Mouse (Mus musculus): ENCODE results near the gene Exoc6. TPM values are rescaled to one million over a fixed set of nuclear protein-coding genes. Genes with fewer than 3 reads are reported as not detected.
A peak's percentile ranks its signal among the peaks of the same experiment; 100 is the strongest.

The Exoc6 gene
- polyA plus RNA-seq, 2 experiments, result 17.3 to 31.6 TPM

DNA sequence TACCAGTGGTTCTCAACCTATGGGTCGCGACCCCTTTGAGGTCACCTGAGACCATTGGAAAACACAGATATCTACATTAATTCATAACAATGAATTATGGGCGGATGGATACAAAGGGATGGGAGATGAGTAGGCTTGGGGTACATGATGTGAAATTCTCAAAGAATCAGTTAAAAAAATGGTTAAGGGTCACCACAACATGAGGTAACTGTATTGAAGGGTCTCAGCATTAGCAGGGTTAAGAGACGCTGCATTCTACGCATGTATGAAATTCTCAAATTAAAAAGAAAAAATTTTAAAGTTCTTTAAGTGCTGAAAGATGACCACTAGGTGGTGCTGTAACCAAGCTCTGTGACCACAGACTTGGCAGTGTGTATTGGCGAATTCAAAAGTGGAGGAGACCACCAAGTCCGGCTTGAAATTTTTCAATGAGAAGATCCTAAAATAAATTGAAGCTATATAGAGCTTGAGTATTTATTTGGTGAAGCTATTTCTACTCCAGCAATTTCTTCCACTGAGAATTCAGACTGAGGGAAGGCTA is 20.2 kb upstream of the Exoc6 start:
- H3K4me1 ChIP-seq (replicated peaks; ENCODE audit: control insufficient read depth in 2 of 2, insufficient read depth in 2 of 2, low read length in 1 of 2), result peaks cover 7 to 15% of the 10 kb centered on the region in 2 experiments; a peak in 3 of 4 replicates
- DNase-seq (ENCODE audit: low read depth in 3 of 3, low spot score in 3 of 3) (peak in 2 of 3 experiments; percentile 48 to 49), ATAC-seq (ENCODE audit: insufficient read depth) (no peak)
- H3K27me3 ChIP-seq (ENCODE audit: control insufficient read depth, insufficient read depth, low read length), result no peaks in the 10 kb centered on the region
- no peaks in the 10 kb centered on the region for H3K9me3 ChIP-seq (ENCODE audit: control insufficient read depth, low read length)
- H3K4me2 ChIP-seq (ENCODE audit: low read depth), result no peak overlapping the region
- no peaks in the 10 kb centered on the region for H3K36me3 ChIP-seq (replicated peaks; ENCODE audit: control insufficient read depth, insufficient read depth, low read depth)
- H3K27ac ChIP-seq, result no peak overlapping the region
- WGBS (ENCODE audit: insufficient replicate concordance), result 26% methylated on average over 7 of the region's 7 CpGs
- no peak overlapping the region for H3K4me3 ChIP-seq (ENCODE audit: insufficient read depth in 1 of 2, low read depth in 2 of 2, low read length in 2 of 2)
- no peak overlapping the region for H3K9ac ChIP-seq (replicated peaks)
- TF ChIP-seq EP300 (IDR thresholded peaks at IDR 0.05; ENCODE audit: low read depth) (no peak), CTCF (IDR thresholded peaks at IDR 0.05; ENCODE audit: low read depth) (peak; percentile 72)

DNA sequence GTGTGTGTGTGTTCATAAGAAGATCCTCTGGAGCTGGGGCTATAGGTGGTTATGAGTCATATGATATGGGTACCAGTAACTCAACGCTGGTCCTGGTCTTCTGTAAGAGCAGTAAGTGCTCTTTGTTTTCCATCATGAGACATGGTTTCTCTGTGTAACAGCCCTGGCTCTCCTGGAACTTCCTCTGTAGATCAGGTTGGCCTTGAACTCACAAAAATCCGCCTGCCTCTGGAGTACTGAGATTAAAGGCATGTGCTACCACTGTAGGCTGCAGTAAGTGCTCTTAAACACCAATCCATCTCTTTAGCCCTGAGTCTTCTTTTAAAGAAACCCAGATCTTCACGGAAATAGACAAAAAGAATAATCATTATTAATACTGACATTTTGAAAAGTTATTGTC is 19.6 kb upstream of the Exoc6 start:
- no peak overlapping the region for H3K27ac ChIP-seq
- no peak for TF ChIP-seq CTCF (IDR thresholded peaks at IDR 0.05; ENCODE audit: low read depth)
- TF ChIP-seq EP300 (IDR thresholded peaks at IDR 0.05; ENCODE audit: low read depth), result no peak
- no peak for ATAC-seq (ENCODE audit: insufficient read depth)
- H3K27me3 ChIP-seq (ENCODE audit: control insufficient read depth, insufficient read depth, low read length), result no peaks in the 10 kb centered on the region
- H3K4me1 ChIP-seq (replicated peaks; ENCODE audit: control insufficient read depth in 2 of 2, insufficient read depth in 2 of 2, low read length in 1 of 2), result peaks cover 7 to 17% of the 10 kb centered on the region in 2 experiments; a peak in 3 of 4 replicates
- no peak overlapping the region for H3K9ac ChIP-seq (replicated peaks)
- H3K4me2 ChIP-seq (ENCODE audit: low read depth), result no peak overlapping the region
- no peaks in the 10 kb centered on the region for H3K36me3 ChIP-seq (replicated peaks; ENCODE audit: control insufficient read depth, insufficient read depth, low read depth)
- 65% methylated on average over 3 of the region's 3 CpGs for WGBS (ENCODE audit: insufficient replicate concordance)
- no peaks in the 10 kb centered on the region for H3K9me3 ChIP-seq (ENCODE audit: control insufficient read depth, low read length)
- DNase-seq (ENCODE audit: low read depth in 3 of 3, low spot score in 3 of 3), result no peak
- H3K4me3 ChIP-seq (ENCODE audit: insufficient read depth in 1 of 2, low read depth in 2 of 2, low read length in 2 of 2), result no peak overlapping the region

DNA sequence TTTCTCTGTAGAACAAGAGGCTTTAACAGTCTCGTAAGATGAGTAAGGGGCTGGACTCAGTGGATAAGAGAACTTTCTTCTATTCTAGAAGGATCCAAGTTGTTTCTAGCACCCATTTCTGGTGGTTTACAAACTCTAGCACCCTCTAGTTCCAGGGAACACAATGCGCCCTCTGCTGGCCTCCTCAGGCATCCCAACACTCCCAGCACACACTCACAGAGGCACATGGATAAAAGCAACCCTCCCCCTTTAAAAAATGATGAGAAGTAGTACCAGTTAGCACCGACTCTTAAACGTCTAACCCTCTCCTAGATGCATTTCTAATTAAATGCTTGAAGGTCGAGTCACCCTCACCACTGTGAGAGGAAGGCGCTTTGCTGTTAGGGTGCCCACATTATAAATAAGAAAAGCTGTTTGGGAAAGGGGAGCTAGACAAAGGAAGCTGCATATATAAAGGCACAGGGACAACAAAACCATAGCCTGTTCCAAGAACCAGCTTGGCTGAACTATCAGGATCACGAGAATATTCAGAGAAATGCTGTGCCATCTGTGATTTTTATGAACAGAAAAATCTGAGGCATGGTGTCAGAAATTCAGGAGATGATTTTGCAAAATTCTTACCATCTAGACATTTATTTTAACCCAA is 18.9 kb upstream of the Exoc6 start:
- H3K27me3 ChIP-seq (ENCODE audit: control insufficient read depth, insufficient read depth, low read length), result no peaks in the 10 kb centered on the region
- no peak for DNase-seq (ENCODE audit: low read depth in 3 of 3, low spot score in 3 of 3)
- peaks cover 7 to 17% of the 10 kb centered on the region in 2 experiments; a peak in 3 of 4 replicates for H3K4me1 ChIP-seq (replicated peaks; ENCODE audit: control insufficient read depth in 2 of 2, insufficient read depth in 2 of 2, low read length in 1 of 2)
- ATAC-seq (ENCODE audit: insufficient read depth), result no peak
- 46% methylated on average over 7 of the region's 7 CpGs for WGBS (ENCODE audit: insufficient replicate concordance)
- H3K27ac ChIP-seq, result no peak overlapping the region
- no peak overlapping the region for H3K4me3 ChIP-seq (ENCODE audit: insufficient read depth in 1 of 2, low read depth in 2 of 2, low read length in 2 of 2)
- peak; percentile 85 for TF ChIP-seq CTCF (IDR thresholded peaks at IDR 0.05; ENCODE audit: low read depth)
- TF ChIP-seq EP300 (IDR thresholded peaks at IDR 0.05; ENCODE audit: low read depth), result no peak
- no peak overlapping the region for H3K9ac ChIP-seq (replicated peaks)
- no peak overlapping the region for H3K4me2 ChIP-seq (ENCODE audit: low read depth)
- H3K9me3 ChIP-seq (ENCODE audit: control insufficient read depth, low read length), result no peaks in the 10 kb centered on the region
- no peaks in the 10 kb centered on the region for H3K36me3 ChIP-seq (replicated peaks; ENCODE audit: control insufficient read depth, insufficient read depth, low read depth)

DNA sequence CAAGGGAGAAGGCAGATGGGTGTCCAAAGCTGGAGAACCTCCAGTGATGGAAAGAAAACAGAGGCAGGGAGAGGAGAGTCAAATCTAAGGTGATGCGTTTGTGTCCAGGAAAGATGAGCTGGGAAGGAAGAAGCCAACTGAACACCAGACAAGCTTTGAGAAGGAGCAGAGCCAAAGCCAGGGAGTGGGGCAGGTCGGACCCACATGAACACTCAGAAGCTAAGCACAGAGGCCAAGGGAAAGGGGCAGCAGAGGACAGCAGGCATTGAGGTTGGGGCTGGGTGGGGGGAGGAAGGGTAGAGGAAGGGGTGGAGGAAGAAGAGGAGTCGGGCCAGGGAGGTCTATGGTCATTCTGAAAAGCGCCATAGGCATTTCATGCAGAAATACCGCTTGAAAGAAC is 17.0 kb upstream of the Exoc6 start:
- no peak for TF ChIP-seq CTCF (IDR thresholded peaks at IDR 0.05; ENCODE audit: low read depth)
- no peak for TF ChIP-seq EP300 (IDR thresholded peaks at IDR 0.05; ENCODE audit: low read depth)
- H3K9me3 ChIP-seq (ENCODE audit: control insufficient read depth, low read length), result no peaks in the 10 kb centered on the region
- no peak overlapping the region for H3K9ac ChIP-seq (replicated peaks)
- H3K27me3 ChIP-seq (ENCODE audit: control insufficient read depth, insufficient read depth, low read length), result no peaks in the 10 kb centered on the region
- H3K36me3 ChIP-seq (replicated peaks; ENCODE audit: control insufficient read depth, insufficient read depth, low read depth), result no peaks in the 10 kb centered on the region
- WGBS (ENCODE audit: insufficient replicate concordance), result 65% methylated on average over 5 of the region's 5 CpGs
- H3K27ac ChIP-seq, result no peak overlapping the region
- no peak overlapping the region for H3K4me2 ChIP-seq (ENCODE audit: low read depth)
- DNase-seq (ENCODE audit: low read depth in 3 of 3, low spot score in 3 of 3) (no peak), ATAC-seq (ENCODE audit: insufficient read depth) (no peak)
- peaks cover 9 to 15% of the 10 kb centered on the region in 2 experiments for H3K4me1 ChIP-seq (replicated peaks; ENCODE audit: control insufficient read depth in 2 of 2, insufficient read depth in 2 of 2, low read length in 1 of 2)
- H3K4me3 ChIP-seq (ENCODE audit: insufficient read depth in 1 of 2, low read depth in 2 of 2, low read length in 2 of 2), result no peak overlapping the region

DNA sequence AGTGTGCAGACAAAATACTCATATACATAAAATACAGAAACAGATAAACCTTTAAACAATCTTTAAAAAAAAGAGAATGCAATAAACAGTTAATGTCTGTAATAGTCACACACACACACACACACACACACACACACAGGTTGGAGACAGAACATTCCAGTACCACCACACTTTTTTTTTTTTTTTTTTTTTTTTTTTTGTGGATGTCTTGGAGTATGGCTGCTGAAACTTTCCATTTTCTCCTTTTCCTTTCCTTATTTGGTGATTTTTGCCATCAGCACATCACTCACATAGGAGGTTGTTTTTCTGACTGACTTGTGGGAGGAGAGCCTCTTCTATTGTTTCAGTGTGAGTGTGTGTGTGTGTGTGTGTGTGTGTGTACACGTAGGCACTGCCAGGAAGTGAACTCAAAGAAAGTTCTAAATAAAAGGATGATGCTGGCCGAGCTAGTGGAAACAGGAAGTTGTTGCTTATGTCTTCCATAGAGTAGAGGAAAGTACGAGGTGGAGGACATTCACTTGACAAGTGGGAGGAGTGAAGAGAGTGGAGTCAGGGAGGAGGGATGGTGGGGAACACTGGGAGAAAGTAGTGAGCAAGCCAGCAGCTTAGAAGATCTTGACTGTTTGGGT is 15.4 kb upstream of the Exoc6 start:
- TF ChIP-seq EP300 (IDR thresholded peaks at IDR 0.05; ENCODE audit: low read depth) (no peak), CTCF (IDR thresholded peaks at IDR 0.05; ENCODE audit: low read depth) (no peak)
- no peak overlapping the region for H3K27ac ChIP-seq
- DNase-seq (ENCODE audit: low read depth in 3 of 3, low spot score in 3 of 3), result no peak
- no peak overlapping the region for H3K4me3 ChIP-seq (ENCODE audit: insufficient read depth in 1 of 2, low read depth in 2 of 2, low read length in 2 of 2)
- H3K9ac ChIP-seq (replicated peaks), result no peak overlapping the region
- H3K9me3 ChIP-seq (ENCODE audit: control insufficient read depth, low read length), result no peaks in the 10 kb centered on the region
- H3K4me1 ChIP-seq (replicated peaks; ENCODE audit: control insufficient read depth in 2 of 2, insufficient read depth in 2 of 2, low read length in 1 of 2), result peaks cover 14 to 24% of the 10 kb centered on the region in 2 experiments
- H3K4me2 ChIP-seq (ENCODE audit: low read depth), result no peak overlapping the region
- no peaks in the 10 kb centered on the region for H3K27me3 ChIP-seq (ENCODE audit: control insufficient read depth, insufficient read depth, low read length)
- ATAC-seq (ENCODE audit: insufficient read depth), result no peak
- H3K36me3 ChIP-seq (replicated peaks; ENCODE audit: control insufficient read depth, insufficient read depth, low read depth), result no peaks in the 10 kb centered on the region
- 14% methylated on average over 3 of the region's 3 CpGs for WGBS (ENCODE audit: insufficient replicate concordance)
